Comparison of ENCODE assay signal across 9 mouse cellular contexts in genomic region chr19:41310971-41311703, GRCm38 (mm10). TPM values are rescaled to one million over a fixed set of nuclear protein-coding genes. Genes with fewer than 3 reads are reported as not detected.
DNase-seq lines count a peak whose midpoint lies in the region; ATAC-seq and TF ChIP-seq lines count a peak whose summit lies in the region.
"Had no signal": no experiment of that assay in that cellular context is flagged by ENCODE, and none has a peak within 500 bp of the region (broad histone marks: within the 10 kb centered on the region; RNA-seq: fewer than 3 reads in every experiment).

No protein-coding gene starts in this region.

- TF ChIP-seq CTCF in stomach, postnatal 0 days (IDR thresholded peaks at IDR 0.05; ENCODE audit: low read depth), result no peak

- peak overlapping the region; percentile 31 for H3K9ac ChIP-seq in kidney, embryonic 16.5 days (replicated peaks; ENCODE audit: low read length)
- no peak overlapping the region for H3K9ac ChIP-seq in forebrain, embryonic 12.5 days
- H3K9ac ChIP-seq in hindbrain, embryonic 16.5 days (ENCODE audit: low read depth, low read length), result peak overlapping the region; percentile 52
- H3K9ac ChIP-seq in stomach, postnatal 0 days (ENCODE audit: low read length), result no peak overlapping the region

- H3K4me3 ChIP-seq in kidney, embryonic 16.5 days (ENCODE audit: low read length), result peak overlapping the region; percentile 32
- peak overlapping the region; percentile 25 for H3K4me3 ChIP-seq in forebrain, embryonic 12.5 days (replicated peaks)
- H3K4me3 ChIP-seq in hindbrain, embryonic 16.5 days (ENCODE audit: low read length), result peak overlapping the region; percentile 46
- H3K4me3 ChIP-seq in stomach, postnatal 0 days (ENCODE audit: low read depth, low read length), result peak overlapping the region; percentile 17; the same call in 1 of the 2 replicates

- TF ChIP-seq EP300 in stomach, postnatal 0 days (optimal IDR thresholded peaks at IDR 0.05), result no peak

- WGBS in kidney, embryonic 16.5 days, result 17% methylated on average over 20 of the region's 20 CpGs
- 23% methylated on average over 20 of the region's 20 CpGs for WGBS in forebrain, embryonic 12.5 days
- WGBS in hindbrain, embryonic 16.5 days, result 15% methylated on average over 20 of the region's 20 CpGs
- 12% methylated on average over 20 of the region's 20 CpGs for WGBS in stomach, postnatal 0 days

- peak overlapping the region; percentile 53 for H3K4me2 ChIP-seq in kidney, embryonic 16.5 days (replicated peaks; ENCODE audit: low read depth, low read length)
- peak overlapping the region; percentile 51 for H3K4me2 ChIP-seq in forebrain, embryonic 12.5 days
- peak overlapping the region; percentile 74 for H3K4me2 ChIP-seq in hindbrain, embryonic 16.5 days (ENCODE audit: low read length)
- H3K4me2 ChIP-seq in stomach, postnatal 0 days (replicated peaks; ENCODE audit: low read depth), result peak overlapping the region; percentile 38

- peaks cover 8% of the 10 kb centered on the region; the same call in 1 of the 2 replicates for H3K4me1 ChIP-seq in kidney, embryonic 16.5 days (ENCODE audit: insufficient read depth, low read length)
- peaks cover 6% of the 10 kb centered on the region for H3K4me1 ChIP-seq in forebrain, embryonic 12.5 days
- H3K4me1 ChIP-seq in hindbrain, embryonic 16.5 days (ENCODE audit: control insufficient read depth, insufficient read depth, low read depth, low read length), result no peaks in the 10 kb centered on the region; the same call in 1 of the 2 replicates
- H3K4me1 ChIP-seq in stomach, postnatal 0 days (replicated peaks; ENCODE audit: control insufficient read depth, insufficient read depth), result no peaks in the 10 kb centered on the region

- 0 out of 2 replicates have a peak, but pooled peaks have one; percentile 19 for ATAC-seq in kidney, embryonic 16.5 days (ENCODE audit: low FRiP score, low TSS enrichment)
- peak; percentile 98 for ATAC-seq in activated CD4-positive, CD25-positive, alpha-beta regulatory T cell, adult 4 months
- peak; percentile 71 for ATAC-seq in forebrain, embryonic 12.5 days (ENCODE audit: low FRiP score)
- ATAC-seq in hindbrain, embryonic 16.5 days, result peak; percentile 93
- ATAC-seq in stomach, postnatal 0 days (ENCODE audit: low FRiP score, low TSS enrichment), result peak; percentile 91
- ATAC-seq: Patski had no signal

- H3K36me3 ChIP-seq in kidney, embryonic 16.5 days (ENCODE audit: insufficient read depth, low read length), result no peaks in the 10 kb centered on the region
- H3K36me3 ChIP-seq in forebrain, embryonic 12.5 days (replicated peaks), result no peaks in the 10 kb centered on the region
- H3K36me3 ChIP-seq in hindbrain, embryonic 16.5 days (ENCODE audit: control insufficient read depth, insufficient read depth, low read length), result no peaks in the 10 kb centered on the region
- no peaks in the 10 kb centered on the region for H3K36me3 ChIP-seq in stomach, postnatal 0 days (ENCODE audit: control insufficient read depth, insufficient read depth, low read length)

- DNase-seq in kidney, postnatal 36 days, result no peak
- peak; percentile 49 for DNase-seq in lung, postnatal 36 days
- DNase-seq in stomach, postnatal 0 days (ENCODE audit: low spot score), result peak; percentile 67
- no peak for DNase-seq in urinary bladder, adult 2 months (ENCODE audit: low spot score)

- H3K9me3 ChIP-seq in kidney, embryonic 16.5 days (ENCODE audit: low read length), result no peaks in the 10 kb centered on the region
- H3K9me3 ChIP-seq in forebrain, embryonic 12.5 days, result no peaks in the 10 kb centered on the region
- H3K9me3 ChIP-seq in hindbrain, embryonic 16.5 days (ENCODE audit: control insufficient read depth, low read length), result no peaks in the 10 kb centered on the region
- no peaks in the 10 kb centered on the region for H3K9me3 ChIP-seq in stomach, postnatal 0 days (ENCODE audit: control insufficient read depth, low read length)

- H3K27me3 ChIP-seq in kidney, embryonic 16.5 days (ENCODE audit: insufficient read depth, low read length), result no peaks in the 10 kb centered on the region
- H3K27me3 ChIP-seq in forebrain, embryonic 12.5 days, result no peaks in the 10 kb centered on the region
- no peaks in the 10 kb centered on the region for H3K27me3 ChIP-seq in hindbrain, embryonic 16.5 days (replicated peaks; ENCODE audit: control insufficient read depth, insufficient read depth, low read length)
- H3K27me3 ChIP-seq in stomach, postnatal 0 days (ENCODE audit: control insufficient read depth, insufficient read depth, low read length), result no peaks in the 10 kb centered on the region

- H3K27ac ChIP-seq in kidney, embryonic 16.5 days (ENCODE audit: low read length), result no peak overlapping the region
- H3K27ac ChIP-seq in forebrain, embryonic 12.5 days, result no peak overlapping the region
- 0 out of 2 replicates have a peak overlapping the region, but pooled peaks have one; percentile 52 for H3K27ac ChIP-seq in hindbrain, embryonic 16.5 days (ENCODE audit: low read depth, low read length)
- H3K27ac ChIP-seq in stomach, postnatal 0 days (replicated peaks), result no peak overlapping the region

RNA-seq across cellular contexts. Expression of gene Tm9sf3, which starts 47.3 kb away (rescaled TPM):
- 138 and 146 TPM in 2 replicates for polyA plus RNA-seq in kidney, embryonic 16.5 days (2015; fragmentation: Nextera tagmentation; extraction: Ambion mirVana)
- polyA plus RNA-seq in activated CD4-positive, CD25-positive, alpha-beta regulatory T cell, adult 4 months (2017; shearing (Covaris generic)), result 10 to 100 TPM; 27.5 to 36.5 TPM
- 107 and 119 TPM in 2 replicates for polyA plus RNA-seq in forebrain, embryonic 12.5 days (2016; fragmentation: Nextera tagmentation; extraction: Ambion mirVana)
- 80.3 and 89.3 TPM in 2 replicates for polyA plus RNA-seq in hindbrain, embryonic 16.5 days (2015; fragmentation: Nextera tagmentation; extraction: Ambion mirVana)
- polyA plus RNA-seq in stomach, postnatal 0 days (2015; fragmentation: Nextera tagmentation; extraction: Ambion mirVana), result 138 and 143 TPM in 2 replicates
- 130 and 138 TPM in 2 replicates for polyA plus RNA-seq in urinary bladder, adult 2 months (2012; rRNA removed)

Comparison
In these comparisons a context has a peak if more than half of its experiments do, and no peak if none do; other contexts are left out.
1. ATAC-seq: peak in every context shown above with its lines; median percentile 98 in activated CD4-positive, CD25-positive, alpha-beta regulatory T cell, adult 4 months; 93 in hindbrain, embryonic 16.5 days; 91 in stomach, postnatal 0 days; 71 in forebrain, embryonic 12.5 days; 19 in kidney, embryonic 16.5 days.
2. H3K9ac ChIP-seq: peak in kidney, embryonic 16.5 days (single experiment) and hindbrain, embryonic 16.5 days (single experiment); none in forebrain, embryonic 12.5 days (single experiment) and stomach, postnatal 0 days (single experiment).
3. DNase-seq: peak in lung, postnatal 36 days (single experiment) and stomach, postnatal 0 days (single experiment); none in kidney, postnatal 36 days (0 of 2) and urinary bladder, adult 2 months (single experiment).
4. Peak in every context shown above with its lines, with median percentiles within 50 percentile points of each other: H3K4me2 ChIP-seq and H3K4me3 ChIP-seq.